Mouse (Mus musculus) heart, postnatal 36 days (tissue): ENCODE measurements around the gene Gm9964. TPM values are rescaled to one million over a fixed set of nuclear protein-coding genes. Genes with fewer than 3 reads are reported as not detected.
"Not testable (repeated sequence)": the region's sequence is repeated elsewhere in the genome, so short reads cannot be mapped to it uniquely, and the experiment has no call there.

Source experiments
- DNase-seq, 2 experiments: peaks; one replicate each; pipeline ENCODE4 v3.0.0; 2021 to 2022
- intact Hi-C: fragments of 180-260 bp; cut with DNase I; formaldehyde crosslinking; loops from one replicate; pipeline ENCODE4 v1.15.1; 2025
- total RNA-seq, 2 experiments: library from RNA; stranded (reverse); gene quantifications; 2 replicates each; pipeline ENCODE4 v1.2.3; 2021

Gm9964 gene
- total RNA-seq, 2 experiments from 2014 or later, result not detected

DNA sequence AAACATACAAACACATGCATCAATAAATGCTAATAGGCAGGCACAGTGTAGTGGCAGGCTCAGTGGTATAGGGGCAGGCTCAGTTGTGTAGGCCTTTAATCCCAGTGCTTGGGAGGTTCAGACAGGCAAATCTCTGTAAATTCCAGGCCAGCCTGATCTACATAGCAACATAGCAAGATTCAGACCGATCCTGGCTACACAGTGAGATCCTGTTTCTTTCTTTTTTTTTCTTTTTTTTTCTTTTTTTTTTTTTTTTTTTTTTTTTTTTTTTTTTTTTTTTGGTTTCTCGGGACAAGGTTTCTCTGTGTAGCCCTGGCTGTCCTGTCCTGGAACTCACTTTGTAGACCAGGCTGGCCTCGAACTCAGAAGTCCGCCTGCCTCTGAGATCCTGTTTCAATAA is 36.6 kb downstream of the Gm9964 start:
- intact Hi-C loops, DNase-seq: not testable (repeated sequence)

- DNase-seq, result no peak
- intact Hi-C loops, result no loop called here
Observed at GRCm38 (mm10) chr11:79258738-79259137, 38.0 kb downstream of the Gm9964 start.

- intact Hi-C loops, result no loop called here
- peak; percentile 95 to 96 for DNase-seq
Observed at GRCm38 (mm10) chr11:79254391-79255098, 42.2 kb downstream of the Gm9964 start, which contains the start of gene Wsb1. Wsb1 (minus strand) TSS chr11:79254671.

DNA sequence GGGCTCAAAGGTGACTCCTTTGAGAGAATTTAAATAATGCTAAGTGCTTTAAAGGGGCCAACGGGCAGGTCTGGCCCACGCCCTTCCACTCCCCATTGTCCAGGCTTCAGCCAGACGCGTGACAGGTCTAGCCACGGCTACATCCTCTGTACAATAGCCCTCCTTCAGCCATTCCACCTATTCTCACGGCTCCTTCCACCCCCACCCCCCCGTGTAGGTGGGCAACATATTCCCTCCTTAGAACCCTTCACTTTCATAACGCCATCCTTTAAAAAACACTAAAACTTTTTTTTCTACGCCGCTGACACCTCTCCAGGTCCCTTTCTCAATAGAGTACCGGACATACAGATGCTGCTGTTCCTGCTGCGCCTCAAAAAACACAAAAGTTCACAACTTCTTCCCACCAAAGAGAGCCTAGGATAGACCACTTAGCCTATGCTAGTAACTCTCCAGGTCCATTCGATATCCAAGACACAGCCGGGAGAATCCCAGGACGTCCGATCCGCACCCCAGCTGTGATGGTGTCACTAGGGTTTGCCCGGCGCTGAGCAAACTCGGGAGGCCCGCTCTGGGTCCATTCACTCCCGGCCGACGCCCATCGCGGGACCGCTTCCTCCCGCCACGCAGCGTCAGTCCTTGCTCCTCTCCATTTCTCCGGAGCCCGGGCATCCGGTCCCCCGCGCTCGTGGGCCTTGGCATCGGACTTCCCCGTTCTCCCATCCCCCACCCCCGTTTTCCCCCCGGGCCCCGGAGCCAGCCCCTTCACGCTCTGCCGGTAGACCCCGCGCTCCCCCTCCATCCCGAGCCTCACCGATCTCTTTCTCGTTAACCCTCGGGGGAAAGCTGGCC is 42.9 kb downstream of the Gm9964 start:
- intact Hi-C loops, result loop anchor here (2.0 kb wide), 1 partner anchor 37 kb away; no protein-coding TSS in a partner anchor
- DNase-seq, result peak; percentile 65 to 69

- intact Hi-C loops, result loop anchor here (2.0 kb wide), 1 partner anchor 38 kb away; no protein-coding TSS in a partner anchor
- DNase-seq, result peak in 1 of 2 experiments; percentile 29
Observed at GRCm38 (mm10) chr11:79252881-79253541, 43.7 kb downstream of the Gm9964 start.

Other genes with a start within 250 kb of the Gm9964 start
- gene Ksr1, start 150.5 kb downstream of the Gm9964 start, total RNA-seq, result 1 to 10 TPM; 6.6 to 6.7 TPM
- 10 to 100 TPM; 14.7 to 14.9 TPM for gene Wsb1, start 42.2 kb downstream of the Gm9964 start, total RNA-seq
- 10 to 100 TPM; 28.4 to 33.8 TPM for gene Nf1, start 42.8 kb upstream of the Gm9964 start, total RNA-seq
- gene Omg, start 207.2 kb upstream of the Gm9964 start, total RNA-seq, result not detected
- 1 to 10 TPM in 1 of 2 experiments, under 1 TPM in 1; 0.86 to 2.4 TPM for gene Evi2b, start 226.9 kb upstream of the Gm9964 start, total RNA-seq
- under 1 TPM; 0.11 TPM for gene Evi2, start 233.7 kb upstream of the Gm9964 start, total RNA-seq
- 1 to 10 TPM; 3.1 to 3.7 TPM for gene Evi2a, start 233.7 kb upstream of the Gm9964 start, total RNA-seq